Mouse (Mus musculus) E14TG2a.4 (cell line): ENCODE measurements around the gene Reg2.
"Not testable (repeated sequence)": the region's sequence is repeated elsewhere in the genome, so short reads cannot be mapped to it uniquely, and the experiment has no call there.

Experiments used
- H3K27me3 ChIP-seq: 2 replicates; pipeline ENCODE4 v1.6.1; 2014; ENCODE audit warnings: low read length, control low read depth; ENCODE audit not compliant: insufficient read depth
- H3K36me3 ChIP-seq: 2 replicates; pipeline ENCODE4 v1.6.1; 2014; ENCODE audit warnings: low read length, control low read depth; ENCODE audit not compliant: insufficient read depth
- H3K4me1 ChIP-seq: replicated peaks from 2 replicates; pipeline ENCODE4 v1.6.1; 2014; ENCODE audit warnings: low read depth, low read length, control low read depth
- H3K4me3 ChIP-seq: replicated peaks from 2 replicates; pipeline ENCODE4 v1.5.1; 2014; ENCODE audit warnings: mild to moderate bottlenecking, low read length
- H3K9me3 ChIP-seq: 2 replicates; pipeline ENCODE4 v1.6.1; 2014; ENCODE audit warnings: low read length, control low read depth
- CTCF ChIP-seq: conservative IDR thresholded peaks from 2 replicates; pipeline ENCODE4 v1.5.1; 2014; ENCODE audit warnings: low read length
- NANOG ChIP-seq: IDR thresholded peaks from 2 replicates; pipeline ENCODE4 v1.6.1; 2014; ENCODE audit warnings: borderline replicate concordance, low read length, mixed read lengths
- POU5F1 ChIP-seq: IDR thresholded peaks from 2 replicates; pipeline ENCODE4 v1.6.1; 2014; ENCODE audit warnings: low read length, borderline replicate concordance

Gene Reg2

DNA sequence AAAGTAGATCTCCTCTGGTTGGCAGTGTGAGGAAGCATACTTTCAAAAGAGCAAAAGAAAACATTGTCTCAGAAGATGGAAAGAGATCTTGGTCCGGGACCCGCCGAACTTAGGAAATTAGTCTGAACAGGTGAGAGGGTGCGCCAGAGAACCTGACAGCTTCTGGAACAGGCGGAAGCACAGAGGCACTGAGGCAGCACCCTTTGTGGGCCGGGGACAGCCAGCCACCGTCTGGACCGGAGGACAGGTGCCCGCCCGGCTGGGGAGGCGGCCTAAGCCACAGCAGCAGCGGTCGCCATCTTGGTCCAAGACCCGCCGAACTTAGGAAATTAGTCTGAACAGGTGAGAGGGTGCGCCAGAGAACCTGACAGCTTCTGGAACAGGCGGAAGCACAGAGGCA is at the start of gene Reg2:
Reg2 (plus strand) TSS at position 301 of the 400 bp plus-strand sequence.
- not testable (repeated sequence) for H3K27me3 ChIP-seq, H3K36me3 ChIP-seq, H3K4me1 ChIP-seq, H3K4me3 ChIP-seq, H3K9me3 ChIP-seq

DNA sequence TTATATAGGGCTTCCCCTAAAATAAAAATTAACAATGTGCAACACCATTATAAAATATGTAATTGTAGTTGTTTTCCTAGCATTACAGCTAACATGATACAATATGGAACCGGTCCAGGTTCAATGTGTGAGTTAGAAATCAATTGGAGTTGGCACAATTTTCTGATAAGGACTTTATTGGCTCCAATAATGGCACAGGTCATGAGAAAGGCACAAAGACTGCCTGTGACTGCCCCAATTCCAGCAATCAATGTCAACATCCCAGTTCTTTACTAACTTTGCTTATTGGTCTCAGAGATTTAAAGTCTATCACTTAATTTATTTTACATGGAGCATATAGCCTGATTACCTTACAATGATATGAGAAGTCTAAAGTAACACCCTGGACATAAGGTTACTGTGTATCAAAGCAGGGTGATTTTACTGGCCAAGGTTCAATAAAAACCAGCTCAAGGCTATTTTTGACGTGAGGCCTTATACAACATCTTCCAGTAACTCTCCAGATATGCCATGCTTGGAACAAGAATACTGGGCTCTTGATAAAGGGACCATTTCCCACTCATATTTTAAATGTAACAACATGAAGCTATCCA is 33.4 kb upstream of the Reg2 start:
- H3K36me3 ChIP-seq, result no peaks in the 10 kb centered on the region
- H3K4me1 ChIP-seq, result no peaks in the 10 kb centered on the region
- H3K27me3 ChIP-seq, result no peaks in the 10 kb centered on the region
- TF ChIP-seq CTCF, result no peak
- TF ChIP-seq POU5F1, result no peak
- TF ChIP-seq NANOG, result no peak
- H3K4me3 ChIP-seq, result no peak overlapping the region
- no peaks in the 10 kb centered on the region for H3K9me3 ChIP-seq

DNA sequence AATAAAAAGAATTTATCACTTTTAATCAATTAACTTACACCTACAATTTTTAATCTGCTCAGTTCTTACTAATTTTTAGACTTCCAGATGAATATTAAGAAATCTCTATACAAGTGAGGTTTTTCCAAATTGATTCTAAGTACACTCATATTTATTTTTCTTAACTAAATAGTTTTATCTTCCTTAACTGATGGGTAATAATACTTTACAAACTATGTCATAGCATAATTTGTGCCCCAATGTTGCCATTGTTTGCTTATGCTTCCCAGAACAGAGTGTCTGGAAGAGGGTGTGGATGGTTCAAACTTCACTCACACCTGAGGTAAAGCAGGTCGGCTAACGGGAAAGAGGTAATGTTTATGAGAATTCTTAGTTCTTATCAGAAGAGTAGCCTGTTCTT is 25.1 kb upstream of the Reg2 start, which contains the start of gene Reg3b:
Reg3b (plus strand) TSS at position 301 of the 400 bp plus-strand sequence.
- TF ChIP-seq NANOG (no peak), POU5F1 (no peak), CTCF (no peak)
- Histone ChIP-seq H3K4me3 (no peak within 1 kb of the TSS), H3K4me1 (no peaks in the 10 kb centered on the region), H3K27me3 (no peaks in the 10 kb centered on the region), H3K9me3 (no peaks in the 10 kb centered on the region), H3K36me3 (no peaks in the 10 kb centered on the region)

DNA sequence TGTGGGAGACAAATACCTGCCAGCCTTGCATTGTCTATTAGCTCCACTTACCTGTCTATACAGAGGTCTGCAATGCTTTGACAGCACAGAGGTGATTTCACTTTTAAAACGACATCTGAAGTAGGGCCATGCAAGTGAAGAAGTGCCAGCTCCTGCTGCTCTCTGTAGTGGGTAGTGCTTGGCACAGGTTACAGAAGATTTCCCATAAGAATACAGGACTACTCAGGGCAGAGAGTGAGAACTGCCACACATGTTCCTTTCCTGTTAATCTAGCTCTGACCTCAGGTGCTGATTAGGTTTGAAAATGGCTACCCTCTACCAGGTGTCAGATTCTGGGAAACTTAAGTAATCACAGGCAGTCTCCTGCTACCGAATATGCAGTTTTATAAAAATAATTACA is 16.7 kb upstream of the Reg2 start, which contains the start of gene Reg3d:
Reg3d (minus strand) TSS at position 101 of the 400 bp plus-strand sequence.
- no peak for TF ChIP-seq POU5F1
- TF ChIP-seq NANOG, result no peak
- TF ChIP-seq CTCF, result no peak
- H3K4me3 ChIP-seq, result no peak within 1 kb of the TSS
- no peaks in the 10 kb centered on the region for H3K9me3 ChIP-seq

DNA sequence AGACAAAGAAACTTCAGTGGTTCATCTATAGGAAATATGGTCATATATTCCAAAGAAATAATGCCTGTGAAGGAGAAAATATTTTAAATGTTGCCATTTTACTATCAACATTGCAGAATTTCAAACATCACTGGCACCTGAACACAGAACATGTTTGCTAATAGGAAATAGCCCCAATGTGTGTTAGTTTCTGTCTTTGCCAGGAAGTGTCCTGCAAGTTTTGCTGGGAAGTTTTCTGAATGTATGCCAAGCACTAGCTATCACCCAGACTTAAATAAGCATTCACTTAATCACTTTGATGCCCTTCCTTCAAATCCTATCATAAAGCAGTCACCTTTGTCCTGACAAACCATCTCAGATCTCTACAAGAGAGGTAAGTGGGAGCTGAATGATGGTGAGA is 15.0 kb upstream of the Reg2 start, which contains the start of gene Reg3a:
Reg3a (plus strand) TSS at position 301 of the 400 bp plus-strand sequence.
- no peaks in the 10 kb centered on the region for H3K4me1 ChIP-seq
- H3K36me3 ChIP-seq, result no peaks in the 10 kb centered on the region
- TF ChIP-seq POU5F1, result no peak
- TF ChIP-seq CTCF, result no peak
- no peak for TF ChIP-seq NANOG
- H3K9me3 ChIP-seq, result no peaks in the 10 kb centered on the region
- H3K27me3 ChIP-seq, result no peaks in the 10 kb centered on the region
- no peak within 1 kb of the TSS for H3K4me3 ChIP-seq

More for the DNA sequence above, 16.7 kb upstream of the Reg2 start, which contains the start of gene Reg3d:
- Histone ChIP-seq H3K36me3 (no peaks in the 10 kb centered on the region), H3K4me1 (no peaks in the 10 kb centered on the region), H3K27me3 (no peaks in the 10 kb centered on the region)

DNA sequence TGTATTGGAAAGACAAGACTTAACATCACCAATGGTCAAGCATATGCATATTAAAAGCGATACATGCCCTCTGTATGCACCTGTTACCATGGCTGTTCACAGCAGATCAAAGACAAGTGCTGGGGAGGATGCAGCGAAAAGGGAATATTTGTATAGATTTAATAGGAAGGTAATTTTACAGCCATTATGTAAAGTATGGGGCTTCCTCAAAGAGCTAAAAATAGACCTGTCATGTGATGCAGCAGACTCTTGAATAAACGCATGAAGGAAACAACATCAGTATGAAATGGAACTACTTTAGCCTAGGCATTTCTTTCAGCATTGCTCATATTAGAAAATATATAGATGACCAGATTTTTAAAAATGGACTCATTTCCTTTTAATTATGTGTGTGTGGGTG is 9.8 kb upstream of the Reg2 start:
- TF ChIP-seq POU5F1 (no peak), NANOG (no peak), CTCF (no peak)
- H3K36me3 ChIP-seq, result no peaks in the 10 kb centered on the region
- H3K27me3 ChIP-seq, result no peaks in the 10 kb centered on the region
- H3K4me3 ChIP-seq, result no peak overlapping the region
- H3K4me1 ChIP-seq, result no peaks in the 10 kb centered on the region
- no peaks in the 10 kb centered on the region for H3K9me3 ChIP-seq

DNA sequence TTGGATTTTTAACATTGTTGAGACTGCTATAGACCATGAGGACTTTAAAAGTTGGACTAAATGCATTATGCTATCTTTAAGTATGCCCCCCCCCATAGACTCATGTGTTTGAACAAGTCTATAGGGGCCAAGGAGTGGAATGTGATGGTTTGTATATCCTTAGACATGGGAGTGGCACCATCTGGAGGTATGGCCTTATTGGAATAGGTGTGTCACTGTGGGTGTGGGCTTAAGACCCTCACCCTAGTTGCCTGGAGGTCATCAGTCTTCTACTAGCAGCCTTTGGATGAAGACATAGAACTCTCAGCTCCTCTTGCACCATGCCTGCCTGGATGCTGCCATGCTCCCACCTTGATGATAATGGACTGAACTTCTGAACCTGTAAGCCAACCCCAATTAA is 27.0 kb downstream of the Reg2 start, which contains the start of gene Reg1:
Reg1 (plus strand) TSS at position 301 of the 400 bp plus-strand sequence.
- H3K9me3 ChIP-seq, H3K27me3 ChIP-seq, H3K4me1 ChIP-seq, H3K36me3 ChIP-seq, H3K4me3 ChIP-seq: not testable (repeated sequence)

DNA sequence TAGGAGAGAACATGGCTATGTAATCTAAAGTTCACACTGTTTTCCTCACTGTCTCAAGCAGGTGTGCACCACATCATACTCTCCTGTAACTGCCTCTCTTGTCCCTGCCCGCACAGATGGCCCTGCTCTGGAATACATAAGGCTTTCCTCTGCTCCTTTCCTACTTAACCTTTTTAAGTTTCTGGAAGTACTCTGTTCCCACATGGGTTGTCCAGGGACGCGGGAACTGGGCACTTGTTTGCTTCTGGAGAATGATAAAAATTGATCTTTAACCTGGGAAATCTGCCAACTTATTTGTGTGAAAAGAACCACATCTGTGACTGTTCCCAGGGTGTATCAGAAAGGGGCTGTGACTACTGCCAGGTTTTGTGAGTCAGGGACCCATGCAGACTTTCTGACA is 30.1 kb downstream of the Reg2 start:
- Histone ChIP-seq H3K27me3 (no peaks in the 10 kb centered on the region), H3K9me3 (peaks cover 5% of the 10 kb centered on the region; the same call in 1 of the 2 replicates), H3K4me1 (no peaks in the 10 kb centered on the region), H3K36me3 (no peaks in the 10 kb centered on the region), H3K4me3 (no peak overlapping the region)
- TF ChIP-seq NANOG (no peak), CTCF (no peak), POU5F1 (no peak)

DNA sequence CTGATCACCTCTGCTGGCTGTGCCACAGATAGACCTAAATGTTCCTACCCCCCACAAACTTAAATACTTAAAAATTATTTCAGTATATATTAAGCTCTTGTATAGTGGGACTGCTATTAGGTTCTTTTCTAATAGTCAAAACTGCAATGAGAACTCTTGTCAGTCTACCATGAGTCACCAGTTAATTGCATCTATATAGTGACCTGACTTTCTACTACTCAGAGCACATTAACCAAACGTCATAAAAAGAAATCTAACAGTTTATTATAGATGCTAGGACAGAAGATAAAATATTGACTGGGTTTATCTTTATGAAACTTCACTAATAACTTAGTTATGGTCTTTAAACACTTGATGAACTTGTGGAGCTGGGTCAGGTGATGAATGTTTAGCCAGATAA is 51.8 kb downstream of the Reg2 start:
- H3K9me3 ChIP-seq, result 0 out of 2 replicates have a peak, but pooled peaks cover 8% of the 10 kb centered on the region
- H3K36me3 ChIP-seq, result no peaks in the 10 kb centered on the region
- H3K4me3 ChIP-seq, result no peak overlapping the region
- no peaks in the 10 kb centered on the region for H3K27me3 ChIP-seq
- no peaks in the 10 kb centered on the region for H3K4me1 ChIP-seq
- no peak for TF ChIP-seq CTCF
- TF ChIP-seq NANOG, result no peak
